Mouse (Mus musculus) spleen, adult 2 months (tissue): Measurements from ENCODE around the gene Spin1.

Experiments
- CTCF ChIP-seq: fragments of 200-500 bp; IDR thresholded peaks from 2 replicates; pipeline ENCODE4 v1.5.1; 2011; ENCODE audit warnings: mild to moderate bottlenecking, inconsistent platforms; ENCODE audit not compliant: insufficient read depth, insufficient read length, insufficient replicate concordance; ENCODE audit errors: extremely low read depth
- POLR2A ChIP-seq: fragments of 200-500 bp; IDR thresholded peaks from 2 replicates; pipeline ENCODE4 v1.6.1; 2011; ENCODE audit warnings: low read depth, low read length, inconsistent platforms

- TF ChIP-seq CTCF (no peak), POLR2A (no peak)
These were observed 984 bp upstream of the Spin1 start for GRCm38 (mm10) chr13:51099560-51100232.
